10 mouse cellular contexts compared by ENCODE assay signal in genomic region chr6:128804823-128805640, GRCm38 (mm10). TPM values are rescaled to one million over a fixed set of nuclear protein-coding genes. Genes with fewer than 3 reads are reported as not detected.
DNase-seq lines count a peak whose midpoint lies in the region; ATAC-seq and TF ChIP-seq lines count a peak whose summit lies in the region.
"Not testable (repeated sequence)": the region's sequence is repeated elsewhere in the genome, so short reads cannot be mapped to it uniquely, and the experiment has no call there.
"Had no signal": no experiment of that assay in that cellular context is flagged by ENCODE, and none has a peak within 500 bp of the region (broad histone marks: within the 10 kb centered on the region; RNA-seq: fewer than 3 reads in every experiment).

No protein-coding gene starts in this region.

- TF ChIP-seq CTCF in heart, adult 2 months (IDR thresholded peaks at IDR 0.05): peak; percentile 75

- TF ChIP-seq POLR2A in heart, adult 2 months (IDR thresholded peaks at IDR 0.05; ENCODE audit: insufficient read depth, low read depth, low read length): not testable (repeated sequence)

- not testable (repeated sequence) for H3K4me2 ChIP-seq in liver, embryonic 11.5 days

- H3K79me2 ChIP-seq in heart, adult 2 months (replicated peaks; ENCODE audit: control insufficient read depth, insufficient read depth, low read length): not testable (repeated sequence)

- H3K27me3 ChIP-seq in embryonic facial prominence, embryonic 10.5 days (replicated peaks; ENCODE audit: low read depth, poor library complexity, severe bottlenecking); heart, adult 2 months (ENCODE audit: control insufficient read depth, insufficient read depth, low read length); liver, embryonic 11.5 days (replicated peaks; ENCODE audit: control insufficient read depth, insufficient read depth, low read length): not testable (repeated sequence)

- not testable (repeated sequence) for H3K9ac ChIP-seq in heart, adult 2 months (ENCODE audit: low read depth, low read length); liver, embryonic 11.5 days (ENCODE audit: low read depth, low read length)

- H3K36me3 ChIP-seq in embryonic facial prominence, embryonic 10.5 days (replicated peaks); heart, adult 2 months (ENCODE audit: control insufficient read depth, insufficient read depth, low read length); liver, embryonic 11.5 days (ENCODE audit: control insufficient read depth, insufficient read depth, low read length): not testable (repeated sequence)

- not testable (repeated sequence) for H3K4me1 ChIP-seq in embryonic facial prominence, embryonic 10.5 days; heart, adult 2 months (ENCODE audit: control insufficient read depth, insufficient read depth, low read length); liver, embryonic 11.5 days (replicated peaks; ENCODE audit: control insufficient read depth, insufficient read depth, low read length)

- intact Hi-C loops in heart, adult 2 months (cut with DNase I): not testable (repeated sequence)

- TF ChIP-seq EP300 in heart, adult 2 months (IDR thresholded peaks at IDR 0.05; ENCODE audit: insufficient read depth, low read depth, low read length): not testable (repeated sequence)

- not testable (repeated sequence) for H3K9me3 ChIP-seq in embryonic facial prominence, embryonic 10.5 days; liver, embryonic 11.5 days (ENCODE audit: control insufficient read depth, low read length)

- H3K27ac ChIP-seq in embryonic facial prominence, embryonic 10.5 days (replicated peaks); heart, adult 2 months; liver, embryonic 11.5 days (ENCODE audit: low read depth, low read length): not testable (repeated sequence)

- 69% methylated on average over 7 of the region's 7 CpGs for WGBS in embryonic facial prominence, embryonic 10.5 days
- 62% methylated on average over 7 of the region's 7 CpGs for WGBS in heart, adult 2 months
- WGBS in liver, embryonic 11.5 days: 66% methylated on average over 7 of the region's 7 CpGs

- H3K4me3 ChIP-seq in embryonic facial prominence, embryonic 10.5 days; heart, adult 2 months; liver, embryonic 11.5 days (ENCODE audit: low read depth, low read length): not testable (repeated sequence)

- 0 out of 2 replicates have a peak, but pooled peaks have one; percentile 16 for ATAC-seq in liver, embryonic 11.5 days (replicated peaks; ENCODE audit: low FRiP score)

- peak; percentile 87 for DNase-seq in 416B (ENCODE audit: low read depth)
- peak; percentile 72 for DNase-seq in adrenal gland, postnatal 10 days
- peak; percentile 71 for DNase-seq in embryonic facial prominence, embryonic 10.5 days (ENCODE audit: low spot score)
- DNase-seq in heart, adult 2 months: peak; percentile 68
- DNase-seq in kidney, adult 18-20 months: peak; percentile 68
- not testable (repeated sequence) for DNase-seq in liver, embryonic 11.5 days (ENCODE audit: low spot score)
- peak; percentile 86 for DNase-seq in naive thymus-derived CD4-positive, alpha-beta T cell, adult 2 months (ENCODE audit: low read depth)
- peak; percentile 62 to 82 for DNase-seq in spleen, postnatal 4 days (ENCODE audit: low spot score in 2 of 2)

RNA-seq across cellular contexts. Expression of gene Klrb1c, which starts 16.0 kb away (rescaled TPM):
- total RNA-seq in adrenal gland, postnatal 10 days (2021): under 1 TPM; 0.54 to 0.55 TPM
- polyA plus RNA-seq in embryonic facial prominence, embryonic 10.5 days (2016; fragmentation: Nextera tagmentation; extraction: Ambion mirVana): not detected in 2 replicates
- total RNA-seq in heart, adult 2 months (2021): under 1 TPM; 0.18 TPM
- polyA plus RNA-seq in heart, adult 2 months (2012; rRNA removed): 0.20 and 0.92 TPM in 2 replicates
- not detected in 2 replicates for polyA plus RNA-seq in liver, embryonic 11.5 days (2014; fragmentation: Nextera tagmentation; extraction: Ambion mirVana)
- total RNA-seq: layer of hippocampus, postnatal 25 days had no signal
- polyA plus RNA-seq: C2C12 had no signal

RNA-seq across cellular contexts. Expression of gene Gm44511, which starts 21.1 kb away (rescaled TPM):
- not detected for total RNA-seq in adrenal gland, postnatal 10 days (2021)
- polyA plus RNA-seq in embryonic facial prominence, embryonic 10.5 days (2016; fragmentation: Nextera tagmentation; extraction: Ambion mirVana): not detected in 2 replicates
- not detected for total RNA-seq in heart, adult 2 months (2021)
- polyA plus RNA-seq in heart, adult 2 months (2012; rRNA removed): 0.86 TPM in 1 of 2 replicates, not detected in the other
- not detected in 2 replicates for polyA plus RNA-seq in liver, embryonic 11.5 days (2014; fragmentation: Nextera tagmentation; extraction: Ambion mirVana)
- total RNA-seq: layer of hippocampus, postnatal 25 days had no signal
- polyA plus RNA-seq: C2C12 had no signal

RNA-seq across cellular contexts. Expression of gene Klrb1b, which starts 21.1 kb away (rescaled TPM):
- total RNA-seq in adrenal gland, postnatal 10 days (2021): under 1 TPM; 0.33 to 0.72 TPM
- polyA plus RNA-seq in embryonic facial prominence, embryonic 10.5 days (2016; fragmentation: Nextera tagmentation; extraction: Ambion mirVana): not detected in 2 replicates
- total RNA-seq in heart, adult 2 months (2021): not detected
- 0.41 TPM in 1 of 2 replicates, not detected in the other for polyA plus RNA-seq in heart, adult 2 months (2012; rRNA removed)
- not detected in 2 replicates for polyA plus RNA-seq in liver, embryonic 11.5 days (2014; fragmentation: Nextera tagmentation; extraction: Ambion mirVana)
- total RNA-seq: layer of hippocampus, postnatal 25 days had no signal
- polyA plus RNA-seq: C2C12 had no signal
